9 mouse cellular contexts compared by ENCODE assay signal in genomic region chr13:23306707-23307068, GRCm38 (mm10). TPM values are rescaled to one million over a fixed set of nuclear protein-coding genes. Genes with fewer than 3 reads are reported as not detected.
DNase-seq lines count a peak whose midpoint lies in the region; ATAC-seq and TF ChIP-seq lines count a peak whose summit lies in the region.
"Had no signal": no experiment of that assay in that cellular context is flagged by ENCODE, and none has a peak within 500 bp of the region (broad histone marks: within the 10 kb centered on the region; RNA-seq: fewer than 3 reads in every experiment).

No protein-coding gene starts in this region.

- no peaks in the 10 kb centered on the region for H3K79me3 ChIP-seq in C2C12 (ENCODE audit: low read depth)

- H3ac ChIP-seq in C2C12 (ENCODE audit: control insufficient read depth, insufficient read length, low read depth), result no peak overlapping the region

- no peak for TF ChIP-seq CTCF in C2C12 (IDR thresholded peaks at IDR 0.05; ENCODE audit: control insufficient read depth, insufficient read depth, insufficient read length)

- H3K9ac ChIP-seq in forebrain, embryonic 15.5 days (replicated peaks), result 0 out of 2 replicates have a peak overlapping the region, but pooled peaks have one; percentile 10
- peak overlapping the region; percentile 23; the same call in 1 of the 2 replicates for H3K9ac ChIP-seq in liver, embryonic 13.5 days

- H3K4me1 ChIP-seq in heart, embryonic 10.5 days, result 0 out of 2 replicates have a peak, but pooled peaks cover 9% of the 10 kb centered on the region
- H3K4me1 ChIP-seq in forebrain, embryonic 15.5 days, result peaks cover 15% of the 10 kb centered on the region
- H3K4me1 ChIP-seq in liver, embryonic 13.5 days (replicated peaks), result peaks cover 31% of the 10 kb centered on the region

- no peaks in the 10 kb centered on the region for H3K9me3 ChIP-seq in heart, embryonic 10.5 days
- H3K9me3 ChIP-seq in forebrain, embryonic 15.5 days, result no peaks in the 10 kb centered on the region
- H3K9me3 ChIP-seq in liver, embryonic 13.5 days (replicated peaks), result no peaks in the 10 kb centered on the region

- no peaks in the 10 kb centered on the region for H3K79me2 ChIP-seq in C2C12 (ENCODE audit: control insufficient read depth, insufficient read depth)

- H3K27me3 ChIP-seq in heart, embryonic 10.5 days (ENCODE audit: insufficient read depth, poor library complexity, severe bottlenecking), result peaks cover 19% of the 10 kb centered on the region
- H3K27me3 ChIP-seq in C2C12 (ENCODE audit: control insufficient read depth, insufficient read depth, insufficient read length), result no peaks in the 10 kb centered on the region
- H3K27me3 ChIP-seq in forebrain, embryonic 15.5 days, result peaks cover 47% of the 10 kb centered on the region
- peaks cover 33% of the 10 kb centered on the region for H3K27me3 ChIP-seq in liver, embryonic 13.5 days

- H3K4me3 ChIP-seq in heart, embryonic 10.5 days, result peak overlapping the region; percentile 68
- peak overlapping the region; percentile 7 for H3K4me3 ChIP-seq in C2C12 (ENCODE audit: insufficient read depth, poor library complexity, severe bottlenecking)
- H3K4me3 ChIP-seq in forebrain, embryonic 15.5 days, result peak overlapping the region; percentile 28
- H3K4me3 ChIP-seq in liver, embryonic 13.5 days (replicated peaks), result peak overlapping the region; percentile 66

- ATAC-seq in forebrain, embryonic 15.5 days (replicated peaks), result 0 out of 2 replicates have a peak, but pooled peaks have one; percentile 6
- ATAC-seq in liver, embryonic 13.5 days (ENCODE audit: low read depth), result no peak
- ATAC-seq in inflammation-experienced regulatory T-cells, adult 6 months, result no peak

- intact Hi-C loops in gastrocnemius, postnatal 14 days (cut with DNase I; ENCODE audit: low total_unique reads), result no loop called here

- no peak for DNase-seq in heart, embryonic 10.5 days (ENCODE audit: low spot score)
- DNase-seq in heart, adult 9 months (ENCODE audit: low spot score in 2 of 2), result no peak
- DNase-seq in liver, embryonic 13.5 days, result no peak
- no peak for DNase-seq in layer of hippocampus, adult 11-12 months (ENCODE audit: low spot score)
- DNase-seq in gastrocnemius, postnatal 14 days, result no peak
- DNase-seq: kidney, adult 9 months had no signal

- H3K4me2 ChIP-seq in forebrain, embryonic 15.5 days (replicated peaks), result peak overlapping the region; percentile 31
- peak overlapping the region; percentile 84 for H3K4me2 ChIP-seq in liver, embryonic 13.5 days

- no peaks in the 10 kb centered on the region for H3K36me3 ChIP-seq in heart, embryonic 10.5 days
- no peaks in the 10 kb centered on the region for H3K36me3 ChIP-seq in C2C12 (ENCODE audit: control insufficient read depth, insufficient read depth)
- no peaks in the 10 kb centered on the region for H3K36me3 ChIP-seq in forebrain, embryonic 15.5 days
- H3K36me3 ChIP-seq in liver, embryonic 13.5 days, result no peaks in the 10 kb centered on the region

- WGBS in heart, embryonic 10.5 days, result 10% methylated on average over 10 of the region's 10 CpGs
- WGBS in forebrain, embryonic 15.5 days, result 12% methylated on average over 10 of the region's 10 CpGs
- 14% methylated on average over 10 of the region's 10 CpGs for WGBS in liver, embryonic 13.5 days (ENCODE audit: insufficient replicate concordance)

- H3K27ac ChIP-seq in heart, embryonic 10.5 days, result peak overlapping the region; percentile 25; the same call in 1 of the 2 replicates
- H3K27ac ChIP-seq in forebrain, embryonic 15.5 days (replicated peaks), result no peak overlapping the region
- no peak overlapping the region for H3K27ac ChIP-seq in liver, embryonic 13.5 days

TF ChIP-seq in C2C12, 6 proteins besides CTCF, POLR2A, EP300 and RAD21:
- TF ChIP-seq USF1 (IDR thresholded peaks at IDR 0.05; ENCODE audit: low read depth), result no peak
- no peak for TF ChIP-seq MYOG (IDR thresholded peaks at IDR 0.05; ENCODE audit: control insufficient read depth, extremely low read depth, insufficient read length)
- TF ChIP-seq CEBPB (IDR thresholded peaks at IDR 0.05; ENCODE audit: low read depth), result no peak
- no peak for TF ChIP-seq MAX (IDR thresholded peaks at IDR 0.05)
- TF ChIP-seq FOSL1 (IDR thresholded peaks at IDR 0.05; ENCODE audit: insufficient read depth, low read length, poor library complexity, severe bottlenecking), result no peak

RNA-seq across cellular contexts. Expression of gene Vmn1r223, which starts 59.8 kb away (rescaled TPM):
- not detected in 2 replicates for polyA plus RNA-seq in heart, embryonic 10.5 days (2016; fragmentation: Nextera tagmentation; extraction: Ambion mirVana)
- polyA plus RNA-seq in C2C12 (2012; fragmentation: generic; extraction: Trizol), result not detected
- polyA plus RNA-seq in forebrain, embryonic 15.5 days (2015; fragmentation: Nextera tagmentation; extraction: Ambion mirVana), result not detected in 2 replicates
- not detected in 2 replicates for polyA plus RNA-seq in liver, embryonic 13.5 days (2015; fragmentation: Nextera tagmentation; extraction: Ambion mirVana)
- not detected for polyA plus RNA-seq in inflammation-experienced regulatory T-cells, adult 6 months (2017; shearing (Covaris generic))
- not detected for total RNA-seq in gastrocnemius, postnatal 14 days (2021)

Comparison
In these comparisons a context has a peak if more than half of its experiments do, and no peak if none do; other contexts are left out.
1. H3K4me3 ChIP-seq: peak in every context shown above with its lines; median percentile 68 in heart, embryonic 10.5 days; 66 in liver, embryonic 13.5 days; 28 in forebrain, embryonic 15.5 days; 7 in C2C12.